Mouse (Mus musculus) liver, adult 2 months (tissue): ENCODE data around the gene Magi2. TPM values are rescaled to one million over a fixed set of nuclear protein-coding genes. Genes with fewer than 3 reads are reported as not detected.
A peak's percentile ranks its signal among the peaks of the same experiment; 100 is the strongest.

Experiments used
- DNase-seq: peaks from one replicate; pipeline ENCODE4 v3.0.0-alpha.2; 2011; ENCODE audit warnings: low read depth, low spot score; ENCODE audit errors: extremely low read depth
- H3K27ac ChIP-seq: fragments of 200-500 bp; replicated peaks from 2 replicates; pipeline ENCODE4 v1.5.1; 2012; ENCODE audit warnings: low read depth, mild to moderate bottlenecking, control low read depth, inconsistent platforms, low read length; ENCODE audit not compliant: insufficient read depth
- H3K27me3 ChIP-seq: fragments of 200-500 bp; 2 replicates; pipeline ENCODE4 v1.6.1; 2012; ENCODE audit warnings: mild to moderate bottlenecking, moderate library complexity, low read length, inconsistent platforms; ENCODE audit not compliant: control insufficient read depth, insufficient read depth
- H3K36me3 ChIP-seq: fragments of 200-500 bp; 2 replicates; pipeline ENCODE4 v1.6.1; 2012; ENCODE audit warnings: low read length, inconsistent platforms; ENCODE audit not compliant: control insufficient read depth, insufficient read depth
- H3K4me1 ChIP-seq: fragments of 200-500 bp; 2 replicates; pipeline ENCODE4 v1.6.1; 2011; ENCODE audit warnings: low read length; ENCODE audit not compliant: control insufficient read depth, insufficient read depth
- H3K4me3 ChIP-seq: fragments of 200-500 bp; 2 replicates; pipeline ENCODE4 v1.5.1; 2011; ENCODE audit warnings: low read depth, mild to moderate bottlenecking, control low read depth, low read length, moderate library complexity; ENCODE audit not compliant: insufficient read depth
- H3K79me2 ChIP-seq: fragments of 200-500 bp; 2 replicates; pipeline ENCODE4 v1.6.1; 2012; ENCODE audit warnings: inconsistent platforms, mild to moderate bottlenecking, low read length, moderate library complexity; ENCODE audit not compliant: control insufficient read depth, insufficient read depth
- H3K9ac ChIP-seq: fragments of 200-500 bp; 2 replicates; pipeline ENCODE4 v1.6.1; 2012; ENCODE audit warnings: low read depth, mild to moderate bottlenecking, control low read depth, inconsistent platforms, low read length
- CTCF ChIP-seq: fragments of 200-500 bp; IDR thresholded peaks from 2 replicates; pipeline ENCODE4 v1.5.1; 2011; ENCODE audit warnings: low read depth, low read length, control low read depth
- POLR2A ChIP-seq: fragments of 200-500 bp; IDR thresholded peaks from 2 replicates; pipeline ENCODE4 v1.6.1; 2011; ENCODE audit warnings: low read length, control low read depth; ENCODE audit not compliant: insufficient read depth; ENCODE audit errors: extremely low read depth
- WGBS: fragments of 180-500 bp; shearing (Covaris S2); methylation state at CpG from one replicate; pipeline ENCODE4 v1.1.7; 2018; 5-methylcytosine and 5-hydroxymethylcytosine counted together
- polyA plus RNA-seq: library from polyadenylated mRNA; depleted of rRNA; stranded (reverse); fragments of >200 nt; gene quantifications from 2 replicates; pipeline ENCODE4 v1.2.3, GENCODE M21; 2012
- total RNA-seq: library from RNA; depleted of rRNA; stranded (reverse); fragments of >200 nt; gene quantifications from 2 replicates; pipeline ENCODE4 v1.2.3, GENCODE M21; 2014

Gene Magi2
- total and polyA plus RNA-seq, 2 experiments: 0.06 to 0.18 TPM

DNA sequence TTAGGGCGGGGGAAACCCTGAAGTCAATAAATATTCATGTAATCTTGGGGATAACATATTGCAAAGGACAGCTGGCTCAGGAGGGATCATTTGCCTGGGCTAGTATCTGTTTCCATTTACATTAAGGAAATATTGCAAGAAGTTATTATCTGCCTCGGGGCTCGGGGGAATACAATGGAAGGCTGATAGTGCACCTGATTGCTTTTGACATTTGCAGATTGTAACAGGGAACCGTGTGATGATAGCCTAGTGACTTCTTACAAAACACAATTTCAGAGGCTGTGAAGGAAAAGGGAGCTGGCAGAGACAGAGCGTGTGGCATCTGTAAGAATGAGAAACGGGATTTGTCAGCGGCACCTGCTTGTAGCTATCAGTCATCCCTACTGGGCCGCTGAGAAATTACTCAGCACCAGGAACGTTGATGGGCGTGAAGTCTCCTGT, 1356.2 kb downstream of the Magi2 start:
- Histone ChIP-seq H3K9ac (no peak overlapping the region), H3K4me3 (no peak overlapping the region), H3K4me1 (no peaks in the 10 kb centered on the region), H3K36me3 (no peaks in the 10 kb centered on the region), H3K79me2 (no peaks in the 10 kb centered on the region), H3K27me3 (no peaks in the 10 kb centered on the region; the same call in 1 of the 2 replicates), H3K27ac (no peak overlapping the region)
- no peak for DNase-seq
- no peak for TF ChIP-seq CTCF
- TF ChIP-seq POLR2A: no peak
- 65% methylated on average over 10 of the region's 10 CpGs for WGBS

DNA sequence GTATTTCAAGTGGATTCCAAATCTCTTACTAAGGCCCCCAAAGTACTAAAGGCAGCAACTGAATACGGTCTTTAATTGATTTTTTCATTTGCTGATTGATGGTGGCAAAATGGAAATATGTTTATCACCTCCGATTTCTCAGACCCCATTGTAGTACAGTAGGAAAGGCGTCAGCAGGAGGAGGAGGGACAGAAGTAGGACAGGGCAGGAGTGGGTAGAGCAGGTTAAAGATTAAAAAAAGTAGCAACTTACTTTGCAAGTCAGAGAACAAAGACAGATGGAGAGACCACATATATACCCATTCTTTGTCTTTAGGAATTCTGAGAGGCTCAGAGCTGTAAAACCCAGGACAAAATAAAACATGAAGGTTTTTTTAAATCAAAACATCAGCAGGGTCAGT, 1356.8 kb downstream of the Magi2 start:
- no peaks in the 10 kb centered on the region for H3K4me1 ChIP-seq
- H3K4me3 ChIP-seq: no peak overlapping the region
- H3K79me2 ChIP-seq: no peaks in the 10 kb centered on the region
- H3K36me3 ChIP-seq: no peaks in the 10 kb centered on the region
- no peak for DNase-seq
- H3K9ac ChIP-seq: no peak overlapping the region
- TF ChIP-seq CTCF: no peak
- no peak for TF ChIP-seq POLR2A
- no peak overlapping the region for H3K27ac ChIP-seq
- no peaks in the 10 kb centered on the region; the same call in 1 of the 2 replicates for H3K27me3 ChIP-seq
- WGBS: 65% methylated on average over 3 of the region's 3 CpGs

DNA sequence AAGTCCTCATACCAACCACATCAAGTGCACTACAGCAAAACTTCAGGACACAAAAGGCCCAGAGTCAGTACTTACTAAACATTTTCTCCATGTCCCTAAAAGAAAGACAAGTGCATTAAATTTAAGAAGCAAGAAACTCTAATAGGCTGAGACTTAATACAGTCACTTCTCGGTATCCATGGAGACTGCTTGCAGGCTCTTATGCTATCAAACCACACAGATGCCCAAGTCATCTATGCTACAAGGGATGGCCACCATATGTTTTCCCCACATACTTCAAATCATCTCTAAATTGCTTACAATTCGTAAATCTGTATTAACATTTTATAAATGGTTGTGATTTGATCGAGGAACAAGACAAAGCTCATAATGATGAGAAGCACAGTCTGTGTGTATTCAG, 1357.9 kb downstream of the Magi2 start:
- DNase-seq: no peak
- no peak for TF ChIP-seq CTCF
- no peak for TF ChIP-seq POLR2A
- Histone ChIP-seq H3K4me1 (no peaks in the 10 kb centered on the region), H3K36me3 (no peaks in the 10 kb centered on the region), H3K27me3 (no peaks in the 10 kb centered on the region; the same call in 1 of the 2 replicates), H3K27ac (no peak overlapping the region), H3K9ac (no peak overlapping the region), H3K4me3 (no peak overlapping the region), H3K79me2 (no peaks in the 10 kb centered on the region)
- 88% methylated on average over 3 of the region's 3 CpGs for WGBS

DNA sequence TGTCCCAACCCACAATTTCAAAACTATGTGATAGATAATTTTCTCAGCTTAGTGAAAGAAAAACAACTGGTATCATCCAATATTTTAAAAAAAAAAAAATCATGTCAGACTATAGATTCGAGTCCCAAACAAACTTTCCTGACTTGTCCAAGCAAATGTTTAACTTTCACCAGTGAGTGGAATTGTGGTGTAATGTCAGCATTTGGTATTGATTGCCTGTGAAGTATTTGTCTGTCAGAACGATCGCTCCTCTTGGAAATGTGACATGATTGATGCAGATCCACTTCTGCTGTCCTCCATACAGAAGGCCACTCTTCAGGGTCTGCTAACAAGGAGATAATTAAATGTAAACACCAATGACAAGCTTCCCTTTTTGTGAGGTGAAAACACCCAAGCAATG, 1362.9 kb downstream of the Magi2 start:
- Histone ChIP-seq H3K36me3 (no peaks in the 10 kb centered on the region), H3K9ac (no peak overlapping the region), H3K79me2 (no peaks in the 10 kb centered on the region), H3K4me3 (no peak overlapping the region), H3K27me3 (peaks cover 6% of the 10 kb centered on the region; the same call in 1 of the 2 replicates), H3K4me1 (peaks cover 2% of the 10 kb centered on the region; the same call in 1 of the 2 replicates), H3K27ac (no peak overlapping the region)
- 6% methylated on average over 3 of the region's 3 CpGs for WGBS
- DNase-seq: peak; percentile 63
- TF ChIP-seq POLR2A: no peak
- TF ChIP-seq CTCF: no peak

DNA sequence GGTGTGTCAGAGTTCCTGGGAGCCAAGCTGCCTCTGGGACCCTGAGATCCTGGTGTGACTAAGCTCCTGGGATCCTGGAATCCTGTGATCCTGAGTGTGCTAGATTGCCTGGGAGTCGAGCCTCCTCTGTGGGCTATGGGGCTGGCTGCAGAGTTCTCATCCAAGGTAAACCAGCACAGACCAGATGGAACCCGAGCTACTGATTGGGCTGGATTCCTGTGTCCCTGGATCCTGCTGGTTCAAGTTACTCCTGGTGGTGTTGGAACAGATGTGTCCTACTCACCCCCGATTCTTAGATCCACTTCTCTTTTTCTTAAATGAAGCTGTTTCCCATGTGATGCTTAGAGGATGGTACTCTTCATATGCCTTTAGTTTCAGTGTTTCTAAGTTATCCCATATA, 1371.4 kb downstream of the Magi2 start:
- DNase-seq: no peak
- WGBS: 75% methylated on average over 3 of the region's 3 CpGs

DNA sequence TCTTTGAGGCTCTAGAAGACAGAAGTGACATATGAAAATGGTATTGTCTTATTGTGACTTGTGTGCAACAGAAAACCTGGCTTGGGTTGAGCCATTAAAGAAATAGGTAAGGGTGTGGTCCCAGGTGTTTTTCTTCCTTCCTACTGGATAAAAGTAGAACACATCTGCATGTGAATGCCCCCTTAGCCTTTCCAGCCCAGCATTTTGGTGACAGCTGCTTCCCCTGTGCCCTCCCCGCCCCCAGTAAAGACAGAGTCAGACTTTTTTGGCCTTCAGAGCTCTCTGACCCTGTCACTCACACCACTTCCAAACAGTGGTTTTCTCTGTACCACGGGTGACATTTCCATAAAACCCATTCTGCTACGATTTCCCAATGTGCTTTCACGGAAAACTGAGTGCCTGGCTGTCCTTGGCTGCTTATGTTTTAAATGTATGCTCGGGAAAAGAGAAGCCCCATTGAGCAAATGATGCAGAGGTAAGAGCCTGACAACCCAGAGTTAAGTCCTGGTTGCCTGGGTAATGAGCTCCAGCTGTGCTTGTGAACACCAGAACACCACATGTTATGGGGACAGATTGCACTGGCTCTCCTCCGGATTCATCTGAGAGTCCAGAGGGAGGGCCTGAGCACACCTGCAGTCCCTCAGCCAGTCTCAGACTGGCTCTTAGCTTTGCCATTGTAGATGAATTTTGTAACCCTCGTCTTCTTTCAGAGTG, 1377.1 kb downstream of the Magi2 start:
- no peak overlapping the region for H3K9ac ChIP-seq
- H3K79me2 ChIP-seq: no peaks in the 10 kb centered on the region
- H3K27ac ChIP-seq: no peak overlapping the region
- WGBS: 50% methylated on average over 7 of the region's 7 CpGs
- no peaks in the 10 kb centered on the region for H3K27me3 ChIP-seq
- no peaks in the 10 kb centered on the region for H3K36me3 ChIP-seq
- no peak for DNase-seq
- no peak overlapping the region for H3K4me3 ChIP-seq
- no peaks in the 10 kb centered on the region for H3K4me1 ChIP-seq
- TF ChIP-seq POLR2A: no peak
- no peak for TF ChIP-seq CTCF

More for the DNA sequence above, 1371.4 kb downstream of the Magi2 start:
- TF ChIP-seq POLR2A (no peak), CTCF (no peak)
- Histone ChIP-seq H3K4me1 (no peaks in the 10 kb centered on the region), H3K79me2 (no peaks in the 10 kb centered on the region), H3K27ac (no peak overlapping the region), H3K36me3 (no peaks in the 10 kb centered on the region), H3K9ac (no peak overlapping the region), H3K27me3 (no peaks in the 10 kb centered on the region; the same call in 1 of the 2 replicates), H3K4me3 (no peak overlapping the region)
